Mouse (Mus musculus) CH12.LX (cell line): ENCODE measurements at regions not wholly inside any gene's neighbourhood (a gene's known extent, or its start where the extent isn't known, plus 50 kb on each side); places are given as distances from the start of the nearest gene placed in this dataset.

Source experiments
- DNase-seq: peaks from one replicate; pipeline ENCODE4 v3.0.0-alpha.2; 2013; ENCODE audit errors: extremely low read depth
- H3K27ac ChIP-seq: 2 replicates; pipeline ENCODE4 v1.5.1; 2012; ENCODE audit warnings: low read depth, mild to moderate bottlenecking, control low read depth, moderate library complexity; ENCODE audit not compliant: insufficient read depth
- H3K27me3 ChIP-seq: replicated peaks from 2 replicates; pipeline ENCODE3; 2012; ENCODE audit warnings: inconsistent platforms
- H3K36me3 ChIP-seq, 2 experiments: replicated peaks in 1 of 2; 2 replicates each; pipeline versions ENCODE3 to v1.6.1; 2012; ENCODE audit warnings: inconsistent platforms in 1 of 2, low read length in 1 of 2, mild to moderate bottlenecking in 1 of 2, mixed read lengths in 1 of 2, moderate library complexity in 1 of 2; ENCODE audit not compliant: control insufficient read depth in 1 of 2, insufficient read depth in 1 of 2
- H3K4me1 ChIP-seq, 2 experiments: 2 replicates each; pipeline ENCODE4 v1.6.1; 2012; ENCODE audit warnings: inconsistent platforms in 1 of 2, moderate library complexity in 1 of 2; ENCODE audit not compliant: insufficient read depth in 2 of 2, control insufficient read depth in 1 of 2
- H3K4me2 ChIP-seq: 2 replicates; pipeline ENCODE4 v1.6.1; 2012; ENCODE audit warnings: low read depth, mild to moderate bottlenecking, control low read depth; ENCODE audit not compliant: poor library complexity, insufficient read depth, severe bottlenecking
- H3K4me3 ChIP-seq, 3 experiments: fragments of 150-350 bp in 1 of 3; sonication (generic) in 1 of 3; replicated peaks in 1 of 3; 2 replicates each; pipeline versions ENCODE3 to v1.5.1; 2011 to 2012; ENCODE audit warnings: low read depth in 2 of 3, low read length in 2 of 3, mild to moderate bottlenecking in 2 of 3, moderate library complexity in 2 of 3, control low read depth in 1 of 3, improper control_type of control experiment in 1 of 3, inconsistent platforms in 1 of 3, mixed read lengths in 1 of 3; ENCODE audit not compliant: poor library complexity in 1 of 3
- H3K79me2 ChIP-seq: replicated peaks from 2 replicates; pipeline ENCODE4 v1.6.1; 2012; ENCODE audit warnings: mild to moderate bottlenecking, moderate library complexity; ENCODE audit not compliant: control insufficient read depth, poor library complexity, insufficient read depth, severe bottlenecking; ENCODE audit errors: extremely low read depth
- H3K9ac ChIP-seq: 2 replicates; pipeline ENCODE4 v1.6.1; 2012; ENCODE audit warnings: low read depth, mild to moderate bottlenecking, control low read depth, moderate library complexity; ENCODE audit not compliant: insufficient read depth
- H3K9me3 ChIP-seq: replicated peaks from 2 replicates; pipeline ENCODE3; 2012; ENCODE audit warnings: low read length, inconsistent platforms, mixed read lengths
- BHLHE40 ChIP-seq: IDR thresholded peaks from 2 replicates; pipeline ENCODE4 v1.6.1; 2011; ENCODE audit warnings: mild to moderate bottlenecking, low read depth, low read length, improper control_type of control experiment
- ELF1 ChIP-seq: IDR thresholded peaks from 2 replicates; pipeline ENCODE4 v1.6.1; 2014; ENCODE audit warnings: low read depth, mild to moderate bottlenecking, inconsistent platforms, low read length, improper control_type of control experiment
- HCFC1 ChIP-seq: IDR thresholded peaks from 2 replicates; pipeline ENCODE4 v1.6.1; 2012; ENCODE audit warnings: low read depth, mild to moderate bottlenecking, inconsistent platforms, low read length, improper control_type of control experiment
- IRF4 ChIP-seq: IDR thresholded peaks from 2 replicates; pipeline ENCODE4 v1.6.1; 2014; ENCODE audit warnings: low read depth, mild to moderate bottlenecking, inconsistent platforms, low read length, improper control_type of control experiment
- JUN ChIP-seq: IDR thresholded peaks from 2 replicates; pipeline ENCODE4 v1.6.1; 2011; ENCODE audit warnings: low read depth, mild to moderate bottlenecking, low read length, improper control_type of control experiment, moderate library complexity; ENCODE audit not compliant: insufficient read depth
- JUND ChIP-seq: conservative IDR thresholded peaks from 2 replicates; pipeline ENCODE4 v1.6.1; 2011; ENCODE audit warnings: low read depth, low read length, improper control_type of control experiment
- MAX ChIP-seq: IDR thresholded peaks from 2 replicates; pipeline ENCODE4 v1.6.1; 2011; ENCODE audit warnings: low read length, improper control_type of control experiment
- MAZ ChIP-seq: IDR thresholded peaks from 2 replicates; pipeline ENCODE4 v1.6.1; 2012; ENCODE audit warnings: low read depth, mild to moderate bottlenecking, inconsistent platforms, low read length, improper control_type of control experiment, moderate library complexity
- POLR2AphosphoS2 ChIP-seq: IDR thresholded peaks from 2 replicates; pipeline ENCODE4 v1.6.1; 2011; ENCODE audit warnings: low read depth, low read length, improper control_type of control experiment
- RAD21 ChIP-seq: IDR thresholded peaks from 2 replicates; pipeline ENCODE4 v1.6.1; 2011; ENCODE audit warnings: low read depth, mild to moderate bottlenecking, low read length, improper control_type of control experiment, moderate library complexity
- SIN3A ChIP-seq: IDR thresholded peaks from 2 replicates; pipeline ENCODE4 v1.6.1; 2012; ENCODE audit warnings: low read length, improper control_type of control experiment, inconsistent platforms
- TCF12 ChIP-seq: IDR thresholded peaks from 2 replicates; pipeline ENCODE4 v1.6.1; 2014; ENCODE audit warnings: low read depth, mild to moderate bottlenecking, inconsistent platforms, low read length, improper control_type of control experiment
- UBTF ChIP-seq: IDR thresholded peaks from 2 replicates; pipeline ENCODE4 v1.6.1; 2012; ENCODE audit warnings: low read depth, mild to moderate bottlenecking, inconsistent platforms, low read length, improper control_type of control experiment, moderate library complexity
- ZC3H11A ChIP-seq: IDR thresholded peaks from 2 replicates; pipeline ENCODE4 v1.6.1; 2012; ENCODE audit warnings: low read depth, mild to moderate bottlenecking, inconsistent platforms, low read length, improper control_type of control experiment
- dilution Hi-C: fragments of 300-500 bp; cut with MboI; formaldehyde crosslinking; loops from 2 replicates; pipeline ENCODE4 v1.14.3; 2020; ENCODE audit warnings: low sequenced_read_pairs; ENCODE audit not compliant: extremely low pct_unique_long_range_greater_than_20kb, extremely low pct_ligation_motif_present
- in situ Hi-C: fragments of 300-500 bp; cut with MboI; formaldehyde crosslinking; loops from 3 replicates; pipeline ENCODE4 v1.14.3; 2019; ENCODE audit warnings: low sequenced_read_pairs, low pct_ligation_motif_present, low pct_unique_long_range_greater_than_20kb, mixed read lengths

DNA sequence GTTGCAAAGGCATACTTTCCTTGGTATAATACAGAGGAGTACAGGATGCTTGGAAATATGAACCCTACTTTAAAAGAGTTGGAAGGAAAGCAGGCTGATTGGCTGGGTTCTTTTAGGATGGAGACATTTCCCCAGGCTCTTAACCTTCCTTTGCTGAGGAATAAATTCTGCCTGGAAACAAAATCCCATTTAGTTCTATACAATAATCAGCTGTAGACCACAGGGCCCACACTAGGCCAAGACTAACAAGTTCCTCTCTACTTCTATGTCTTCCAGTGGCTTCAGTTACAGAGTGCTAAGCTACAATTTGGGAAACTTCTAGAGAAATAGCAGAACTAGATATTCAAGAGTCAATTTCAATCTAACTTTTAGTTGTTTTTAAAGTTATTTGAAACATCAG is 384.6 kb upstream of the Xrcc4 start:
- dilution Hi-C loops (no loop called here), in situ Hi-C loops (no loop called here)
- no peaks in the 10 kb centered on the region for H3K79me2 ChIP-seq
- no peak overlapping the region for H3K27ac ChIP-seq
- no peak for DNase-seq
- no peaks in the 10 kb centered on the region for H3K4me1 ChIP-seq
- H3K4me3 ChIP-seq = no peak overlapping the region
- no peaks in the 10 kb centered on the region for H3K36me3 ChIP-seq
- no peaks in the 10 kb centered on the region for H3K9me3 ChIP-seq
- no peaks in the 10 kb centered on the region for H3K27me3 ChIP-seq
- H3K9ac ChIP-seq = no peak overlapping the region
- no peak for TF ChIP-seq BHLHE40
- no peak for TF ChIP-seq MAX
- no peak for TF ChIP-seq POLR2AphosphoS2
- TF ChIP-seq ZC3H11A = no peak
- H3K4me2 ChIP-seq = no peak overlapping the region

DNA sequence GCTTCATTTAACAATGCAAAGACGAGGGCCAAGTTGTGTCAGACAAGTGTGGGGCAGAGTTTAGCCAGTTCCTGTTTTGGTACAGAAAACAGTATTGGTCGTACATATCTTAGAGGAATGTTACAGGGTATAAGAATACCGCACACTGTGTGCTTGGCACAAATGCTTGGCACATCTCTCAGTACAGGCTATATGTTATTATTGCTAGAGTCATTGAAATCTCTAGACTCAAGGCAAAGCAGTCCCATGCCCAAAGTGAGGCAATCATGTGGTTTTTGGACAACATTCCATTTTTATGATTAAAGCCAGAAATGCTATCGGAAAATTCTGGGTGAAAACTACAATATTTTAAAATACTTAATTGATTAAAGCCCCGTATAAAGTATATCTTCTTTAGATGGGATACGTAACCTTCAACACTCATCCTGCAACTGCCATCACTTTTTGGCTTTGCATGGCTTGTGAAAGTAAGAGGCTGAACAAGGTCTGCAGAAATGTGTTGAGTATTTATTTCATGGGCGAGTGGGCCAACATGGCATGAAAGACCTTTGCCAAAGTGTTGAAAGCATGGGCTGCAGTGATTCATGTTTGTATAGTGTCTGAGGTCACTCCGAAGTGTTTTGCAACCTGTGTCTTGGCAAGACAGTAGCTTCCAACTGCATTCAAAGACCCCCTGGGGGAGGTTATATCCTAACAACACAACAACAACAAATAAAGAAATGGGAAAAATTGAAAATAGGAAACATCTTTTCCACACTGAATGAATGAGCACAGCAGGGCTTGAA is 383.8 kb upstream of the Xrcc4 start:
- no peaks in the 10 kb centered on the region for H3K4me1 ChIP-seq
- TF ChIP-seq TCF12 = no peak
- no peak overlapping the region for H3K27ac ChIP-seq
- no peak for DNase-seq
- no peak overlapping the region for H3K9ac ChIP-seq
- no peaks in the 10 kb centered on the region for H3K79me2 ChIP-seq
- in situ Hi-C loops (no loop called here), dilution Hi-C loops (no loop called here)
- no peaks in the 10 kb centered on the region for H3K9me3 ChIP-seq
- no peaks in the 10 kb centered on the region for H3K27me3 ChIP-seq
- no peak overlapping the region for H3K4me2 ChIP-seq
- no peak overlapping the region for H3K4me3 ChIP-seq
- no peaks in the 10 kb centered on the region for H3K36me3 ChIP-seq

DNA sequence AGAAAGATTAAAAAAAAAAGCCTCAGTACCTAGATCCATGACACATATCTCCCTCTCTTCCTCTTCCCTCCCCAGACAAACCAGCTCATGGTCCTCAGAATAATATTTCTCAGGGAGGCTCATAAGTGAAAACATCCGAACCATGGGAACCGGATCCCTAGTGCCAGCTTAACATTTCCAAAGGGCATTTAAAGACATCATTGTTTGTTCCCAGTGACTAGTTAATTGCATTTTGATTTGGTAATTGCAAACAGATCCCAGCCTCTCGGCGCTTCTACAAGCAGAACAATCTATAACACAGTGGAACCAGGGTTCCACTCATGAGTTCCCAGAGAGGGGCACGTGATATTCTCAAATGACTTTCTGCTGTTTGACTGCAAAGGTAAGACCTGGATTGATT is 376.7 kb upstream of the Xrcc4 start:
- in situ Hi-C loops (no loop called here), dilution Hi-C loops (no loop called here)
- H3K4me3 ChIP-seq = no peak overlapping the region
- H3K27ac ChIP-seq = no peak overlapping the region
- H3K4me1 ChIP-seq = no peaks in the 10 kb centered on the region
- no peaks in the 10 kb centered on the region for H3K36me3 ChIP-seq
- H3K27me3 ChIP-seq = no peaks in the 10 kb centered on the region
- no peaks in the 10 kb centered on the region for H3K79me2 ChIP-seq
- TF ChIP-seq SIN3A (no peak), UBTF (no peak), IRF4 (no peak), RAD21 (no peak), JUN (no peak), JUND (no peak), MAZ (no peak), HCFC1 (no peak), ELF1 (no peak), BHLHE40 (no peak)
- no peak for DNase-seq
- no peaks in the 10 kb centered on the region for H3K9me3 ChIP-seq
- no peak overlapping the region for H3K9ac ChIP-seq
- H3K4me2 ChIP-seq = no peak overlapping the region
